Mouse (Mus musculus): ENCODE results near the gene Crybb2. TPM values are rescaled to one million over a fixed set of nuclear protein-coding genes. Genes with fewer than 3 reads are reported as not detected.

Gene Crybb2
- polyA plus RNA-seq, 1 experiment from 2014 or later: not detected

DNA sequence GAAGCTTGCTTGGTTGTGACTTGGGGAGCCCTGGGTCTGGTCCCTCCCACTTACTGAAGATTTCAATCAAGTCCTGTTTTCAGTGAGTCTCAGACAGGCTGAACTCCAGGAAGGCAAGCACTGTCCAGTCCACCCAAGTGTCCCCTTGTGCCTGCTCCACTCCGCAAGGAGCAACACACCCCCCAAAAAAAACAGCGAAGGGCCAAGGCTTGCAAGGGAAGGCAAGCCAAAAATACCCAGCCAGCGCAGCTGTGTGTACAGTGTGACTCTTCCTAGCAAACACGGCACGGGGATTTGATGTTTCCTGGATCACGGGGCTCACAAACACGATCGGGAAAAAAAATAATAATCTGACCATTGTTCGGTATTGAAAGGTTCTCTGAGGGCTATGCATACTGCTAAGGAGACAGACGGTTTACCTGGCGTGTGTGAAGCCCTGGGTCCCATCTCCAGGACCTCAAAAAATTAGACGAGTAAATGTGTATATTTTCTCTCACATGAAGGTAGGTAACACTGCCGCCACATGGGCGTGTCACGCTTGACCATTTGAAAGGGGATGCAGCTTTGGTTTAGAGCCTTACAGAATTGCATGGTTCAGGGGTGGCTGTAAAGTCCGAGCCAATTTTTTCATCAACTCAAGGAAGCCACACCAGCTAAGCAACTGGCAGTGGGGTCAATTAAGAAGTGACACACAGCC, 55.7 kb downstream of the Crybb2 start:
- ATAC-seq (no peak), DNase-seq (ENCODE audit: low read depth, low spot score) (no peak)
- H3K27me3 ChIP-seq: peaks cover 36% of the 10 kb centered on the region
- in situ Hi-C loops (cut with MboI; ENCODE audit: low pct_unique_long_range_greater_than_20kb): no loop called here
- ChIA-PET CTCF (no interaction called here), POLR2A (no interaction called here)
- TF ChIP-seq CTCF (IDR thresholded peaks at IDR 0.05): no peak

DNA sequence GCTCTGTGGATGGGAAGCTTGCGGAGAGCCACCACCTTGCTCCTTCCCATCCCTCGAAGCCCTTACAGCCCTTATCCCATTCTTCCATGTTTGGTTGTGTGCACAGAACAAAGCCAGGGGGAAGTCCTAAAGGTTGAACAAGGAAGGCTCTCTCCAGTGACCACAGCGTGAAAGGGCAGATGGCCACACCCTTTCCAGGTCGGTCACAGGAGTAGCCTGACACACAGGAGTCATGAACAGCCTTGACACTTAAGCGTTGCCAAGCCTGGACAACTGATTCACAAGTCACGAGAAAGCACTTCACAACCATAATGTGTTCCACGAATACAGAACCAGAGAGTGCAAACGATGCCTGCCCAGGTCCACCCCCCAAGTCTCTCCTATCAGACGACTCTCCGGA, 58.0 kb downstream of the Crybb2 start:
- in situ Hi-C loops (cut with MboI; ENCODE audit: low pct_unique_long_range_greater_than_20kb): no loop called here
- peaks cover 33% of the 10 kb centered on the region for H3K27me3 ChIP-seq
- no peak for TF ChIP-seq CTCF (IDR thresholded peaks at IDR 0.05)
- DNase-seq (ENCODE audit: low read depth, low spot score): no peak
- POLR2A ChIA-PET: no interaction called here
- CTCF ChIA-PET: no interaction called here
- ATAC-seq: no peak

DNA sequence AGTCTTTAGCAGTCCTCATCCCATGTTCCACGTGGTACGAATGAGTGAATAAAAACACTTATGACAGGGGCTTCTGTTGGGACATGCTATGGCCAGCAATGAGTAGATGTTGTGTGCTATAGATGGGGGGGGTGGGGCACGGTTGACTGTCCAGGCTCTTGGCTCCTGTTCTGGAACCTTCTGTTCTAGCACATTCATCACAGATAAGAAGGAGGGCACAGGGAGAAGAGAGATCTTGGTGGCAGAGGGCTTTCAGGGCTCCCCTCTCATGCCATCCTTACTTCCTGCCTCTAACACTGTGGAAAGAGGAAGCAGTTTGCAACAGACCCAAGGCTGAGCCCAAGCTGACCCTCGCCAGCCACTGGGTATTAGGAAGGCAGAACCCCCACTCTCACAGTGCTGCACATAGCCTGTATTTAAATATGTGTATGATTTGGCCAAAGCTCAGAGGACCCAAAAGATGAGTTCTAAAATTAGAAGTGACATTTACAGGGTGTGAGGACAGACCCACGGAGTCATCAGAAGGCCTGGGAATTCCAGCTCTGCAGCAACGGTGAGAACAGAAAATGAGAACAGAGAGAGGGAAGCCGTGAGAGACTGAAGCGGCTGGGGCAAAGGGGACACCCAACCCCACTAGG, 60.6 kb downstream of the Crybb2 start:
- TF ChIP-seq CTCF (IDR thresholded peaks at IDR 0.05): no peak
- DNase-seq (ENCODE audit: low read depth, low spot score) (no peak), ATAC-seq (no peak)
- H3K27me3 ChIP-seq: peaks cover 21% of the 10 kb centered on the region
- CTCF ChIA-PET: no interaction called here
- POLR2A ChIA-PET: no interaction called here
- in situ Hi-C loops (cut with MboI; ENCODE audit: low pct_unique_long_range_greater_than_20kb): no loop called here

DNA sequence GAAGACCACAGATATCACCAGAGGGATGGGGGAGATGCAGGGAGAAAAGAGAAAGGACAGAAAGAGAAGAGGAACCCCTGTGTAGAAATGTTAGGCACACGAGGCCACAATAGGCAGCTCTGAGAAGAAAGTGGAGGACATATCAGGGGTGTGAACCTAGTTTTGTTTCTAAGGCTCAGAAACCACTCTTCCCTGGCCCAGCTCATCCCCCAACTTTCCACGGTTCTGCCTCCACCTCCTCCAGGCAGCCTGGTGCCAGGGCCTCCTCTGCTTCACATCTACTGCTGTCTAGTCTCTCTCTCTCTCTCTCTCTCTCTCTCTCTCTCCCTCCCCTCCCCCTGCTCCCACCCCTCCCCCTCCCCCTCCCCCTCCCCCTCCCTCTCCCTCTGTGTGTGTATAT, 61.4 kb downstream of the Crybb2 start:
- H3K27me3 ChIP-seq: peaks cover 17% of the 10 kb centered on the region
- no peak for ATAC-seq
- CTCF ChIA-PET: no interaction called here

More for the DNA sequence above, 61.4 kb downstream of the Crybb2 start:
- DNase-seq (ENCODE audit: low read depth, low spot score): no peak
- TF ChIP-seq CTCF (IDR thresholded peaks at IDR 0.05): no peak
- in situ Hi-C loops (cut with MboI; ENCODE audit: low pct_unique_long_range_greater_than_20kb): no loop called here
- POLR2A ChIA-PET: no interaction called here

Other genes with a start within 250 kb of the Crybb2 start
- gene Myo18b, start 173.8 kb downstream of the Crybb2 start, polyA plus RNA-seq (2021): not detected
- not detected for gene Grk3, start 54.3 kb downstream of the Crybb2 start, polyA plus RNA-seq (2021)
- 1.1 TPM for gene Crybb3, start 11.5 kb upstream of the Crybb2 start, polyA plus RNA-seq (2021)
- gene 2900026A02Rik, start 151.1 kb upstream of the Crybb2 start, polyA plus RNA-seq (2021): 26.0 TPM
- not detected for gene Tmem211, start 156.8 kb upstream of the Crybb2 start, polyA plus RNA-seq (2021)
- 0.12 TPM for gene Sgsm1, start 240.7 kb upstream of the Crybb2 start, polyA plus RNA-seq (2021)

Data from Patski (cell line).